Mouse (Mus musculus): Measurements from ENCODE around the gene Mcub. TPM values are rescaled to one million over a fixed set of nuclear protein-coding genes. Genes with fewer than 3 reads are reported as not detected.

Mcub gene
- polyA plus RNA-seq, 2 experiments = 3.8 to 7.2 TPM

DNA sequence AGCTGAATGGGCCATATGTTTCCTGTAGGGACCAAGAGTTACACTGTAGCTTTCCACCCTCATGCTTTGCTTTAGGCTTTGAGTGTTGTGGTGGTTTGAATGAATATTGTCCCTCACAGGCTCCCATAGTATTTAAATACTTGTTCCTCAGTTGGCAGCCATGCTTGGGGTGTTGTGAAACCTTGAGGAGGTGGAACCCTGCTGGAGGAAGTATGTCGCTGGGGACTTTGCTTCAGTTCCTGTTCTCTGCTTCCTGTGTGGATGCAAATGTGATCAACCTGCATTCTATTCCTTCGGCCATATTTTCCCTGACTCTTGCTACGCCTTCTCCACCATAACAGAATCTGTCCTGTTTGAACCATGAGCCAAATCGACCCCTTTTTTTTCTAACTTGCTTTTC, 16.7 kb downstream of the Mcub start:
- no peak overlapping the region for H3K4me2 ChIP-seq (replicated peaks; ENCODE audit: low read depth, low read length, severe bottlenecking)
- no peak overlapping the region for H3K4me3 ChIP-seq (replicated peaks; ENCODE audit: low read length)
- no peak for TF ChIP-seq POLR2A (IDR thresholded peaks at IDR 0.05; ENCODE audit: borderline replicate concordance, extremely low read depth, insufficient read depth, insufficient read length)
- H3K27me3 ChIP-seq (ENCODE audit: control insufficient read depth, insufficient read depth, low read length) = no peaks in the 10 kb centered on the region
- H3K4me1 ChIP-seq (ENCODE audit: control insufficient read depth, insufficient read depth, low read length) = no peaks in the 10 kb centered on the region
- H3K36me3 ChIP-seq (ENCODE audit: control insufficient read depth, insufficient read depth, low read length) = no peaks in the 10 kb centered on the region
- H3K9ac ChIP-seq (ENCODE audit: low read depth, low read length, severe bottlenecking) = no peak overlapping the region
- no peak for DNase-seq (ENCODE audit: low spot score)
- no peaks in the 10 kb centered on the region for H3K9me3 ChIP-seq (ENCODE audit: control insufficient read depth, low read length)
- 76% methylated on average over 4 of the region's 4 CpGs for WGBS
- no peak overlapping the region for H3K27ac ChIP-seq (replicated peaks; ENCODE audit: low read depth, low read length)
- no peak for ATAC-seq (ENCODE audit: low FRiP score, low read depth)

DNA sequence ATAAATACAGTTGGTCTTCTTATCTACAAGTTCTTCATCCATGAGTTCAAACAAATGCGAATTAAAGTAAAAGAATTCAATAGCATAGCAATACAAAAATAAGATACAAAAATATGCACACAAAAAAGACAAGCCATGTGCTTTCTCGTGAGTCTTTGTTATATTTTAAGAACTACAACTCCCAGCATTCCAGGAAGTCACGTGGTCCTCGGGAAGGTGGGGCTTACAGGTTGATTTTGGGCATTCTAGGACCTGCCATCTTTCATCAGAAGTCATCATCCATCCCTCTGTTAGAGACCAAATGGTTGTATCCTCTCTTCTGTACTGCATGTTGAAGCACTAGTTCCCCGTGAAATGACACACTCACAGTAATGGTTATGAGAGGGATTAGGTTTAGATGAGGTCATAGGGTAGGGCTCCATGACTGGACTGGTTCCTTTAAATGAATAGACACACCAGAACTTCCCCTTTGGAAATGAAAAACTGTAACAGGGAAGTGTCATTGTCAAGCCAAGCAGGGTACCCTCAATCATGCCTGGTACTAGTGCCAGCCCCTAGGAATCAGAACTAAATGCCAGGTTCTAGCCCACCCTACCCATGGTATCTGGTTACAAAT, 20.7 kb downstream of the Mcub start:
- H3K9me3 ChIP-seq (ENCODE audit: control insufficient read depth, low read length) = no peaks in the 10 kb centered on the region
- 83% methylated on average over 5 of the region's 5 CpGs for WGBS
- no peaks in the 10 kb centered on the region for H3K27me3 ChIP-seq (ENCODE audit: control insufficient read depth, insufficient read depth, low read length)
- no peak overlapping the region for H3K4me3 ChIP-seq (replicated peaks; ENCODE audit: low read length)
- no peak overlapping the region for H3K9ac ChIP-seq (ENCODE audit: low read depth, low read length, severe bottlenecking)
- ATAC-seq (ENCODE audit: low FRiP score, low read depth) = no peak
- no peak for DNase-seq (ENCODE audit: low spot score)
- H3K36me3 ChIP-seq (ENCODE audit: control insufficient read depth, insufficient read depth, low read length) = no peaks in the 10 kb centered on the region
- no peak for TF ChIP-seq POLR2A (IDR thresholded peaks at IDR 0.05; ENCODE audit: borderline replicate concordance, extremely low read depth, insufficient read depth, insufficient read length)
- H3K27ac ChIP-seq (replicated peaks; ENCODE audit: low read depth, low read length) = no peak overlapping the region
- no peaks in the 10 kb centered on the region for H3K4me1 ChIP-seq (ENCODE audit: control insufficient read depth, insufficient read depth, low read length)
- no peak overlapping the region for H3K4me2 ChIP-seq (replicated peaks; ENCODE audit: low read depth, low read length, severe bottlenecking)

GRCm38 (mm10) chr3:129948359-129948758, 21.6 kb downstream of the Mcub start:
- ATAC-seq (ENCODE audit: low FRiP score, low read depth) = no peak
- WGBS = 90% methylated on average over 5 of the region's 5 CpGs

GRCm38 (mm10) chr3:129946217-129946914, 23.6 kb downstream of the Mcub start:
- H3K4me3 ChIP-seq (replicated peaks; ENCODE audit: low read length) = no peak overlapping the region
- 73% methylated on average over 5 of the region's 5 CpGs for WGBS
- H3K27ac ChIP-seq (replicated peaks; ENCODE audit: low read depth, low read length) = no peak overlapping the region
- no peaks in the 10 kb centered on the region for H3K36me3 ChIP-seq (ENCODE audit: control insufficient read depth, insufficient read depth, low read length)
- ATAC-seq (ENCODE audit: low FRiP score, low read depth) (no peak), DNase-seq (ENCODE audit: low spot score) (no peak)
- no peak for TF ChIP-seq POLR2A (IDR thresholded peaks at IDR 0.05; ENCODE audit: borderline replicate concordance, extremely low read depth, insufficient read depth, insufficient read length)
- no peaks in the 10 kb centered on the region for H3K4me1 ChIP-seq (ENCODE audit: control insufficient read depth, insufficient read depth, low read length)
- H3K9ac ChIP-seq (ENCODE audit: low read depth, low read length, severe bottlenecking) = no peak overlapping the region
- H3K9me3 ChIP-seq (ENCODE audit: control insufficient read depth, low read length) = no peaks in the 10 kb centered on the region
- H3K27me3 ChIP-seq (ENCODE audit: control insufficient read depth, insufficient read depth, low read length) = no peaks in the 10 kb centered on the region
- no peak overlapping the region for H3K4me2 ChIP-seq (replicated peaks; ENCODE audit: low read depth, low read length, severe bottlenecking)

More at GRCm38 (mm10) chr3:129948359-129948758, 21.6 kb downstream of the Mcub start:
- Histone ChIP-seq H3K27ac (replicated peaks; ENCODE audit: low read depth, low read length) (no peak overlapping the region), H3K36me3 (ENCODE audit: control insufficient read depth, insufficient read depth, low read length) (no peaks in the 10 kb centered on the region), H3K4me1 (ENCODE audit: control insufficient read depth, insufficient read depth, low read length) (no peaks in the 10 kb centered on the region), H3K9me3 (ENCODE audit: control insufficient read depth, low read length) (no peaks in the 10 kb centered on the region), H3K4me3 (replicated peaks; ENCODE audit: low read length) (no peak overlapping the region), H3K27me3 (ENCODE audit: control insufficient read depth, insufficient read depth, low read length) (no peaks in the 10 kb centered on the region), H3K9ac (ENCODE audit: low read depth, low read length, severe bottlenecking) (no peak overlapping the region), H3K4me2 (replicated peaks; ENCODE audit: low read depth, low read length, severe bottlenecking) (no peak overlapping the region)
- TF ChIP-seq POLR2A (IDR thresholded peaks at IDR 0.05; ENCODE audit: borderline replicate concordance, extremely low read depth, insufficient read depth, insufficient read length) = no peak
- DNase-seq (ENCODE audit: low spot score) = no peak

GRCm38 (mm10) chr3:129943813-129944212, 26.2 kb downstream of the Mcub start:
- Histone ChIP-seq H3K27ac (replicated peaks; ENCODE audit: low read depth, low read length) (no peak overlapping the region), H3K9me3 (ENCODE audit: control insufficient read depth, low read length) (no peaks in the 10 kb centered on the region), H3K27me3 (ENCODE audit: control insufficient read depth, insufficient read depth, low read length) (no peaks in the 10 kb centered on the region), H3K4me1 (ENCODE audit: control insufficient read depth, insufficient read depth, low read length) (no peaks in the 10 kb centered on the region), H3K4me2 (replicated peaks; ENCODE audit: low read depth, low read length, severe bottlenecking) (no peak overlapping the region), H3K36me3 (ENCODE audit: control insufficient read depth, insufficient read depth, low read length) (no peaks in the 10 kb centered on the region), H3K9ac (ENCODE audit: low read depth, low read length, severe bottlenecking) (no peak overlapping the region), H3K4me3 (replicated peaks; ENCODE audit: low read length) (no peak overlapping the region)
- ATAC-seq (ENCODE audit: low FRiP score, low read depth) = no peak
- no peak for DNase-seq (ENCODE audit: low spot score)
- TF ChIP-seq POLR2A (IDR thresholded peaks at IDR 0.05; ENCODE audit: borderline replicate concordance, extremely low read depth, insufficient read depth, insufficient read length) = no peak
- WGBS = 54% methylated on average over 4 of the region's 4 CpGs
